Mouse (Mus musculus) CH12F3 (cell line): ENCODE measurements around the gene Gng5.

Experiments used
- in situ Hi-C: fragments of 300-500 bp; cut with MboI; formaldehyde crosslinking; loops from 2 replicates; pipeline ENCODE4 v1.14.3; 2020; ENCODE audit warnings: low sequenced_read_pairs

Gene Gng5

GRCm38 (mm10) chr3:146499431-146500002, at the start of gene Gng5, which contains the start of gene Spata1:
TSS of gene Gng5 (plus strand) at chr3:146499807.
TSS of gene Spata1 (minus strand) at chr3:146499753.
- in situ Hi-C loops, result no loop called here

- in situ Hi-C loops, result no loop called here
Observed at GRCm38 (mm10) chr3:146450371-146450841, 49.2 kb upstream of the Gng5 start.

GRCm38 (mm10) chr3:146451375-146451774, 48.2 kb upstream of the Gng5 start:
- in situ Hi-C loops, result no loop called here

GRCm38 (mm10) chr3:146462939-146463338, 36.7 kb upstream of the Gng5 start:
- in situ Hi-C loops, result no loop called here

- in situ Hi-C loops, result no loop called here
Observed at GRCm38 (mm10) chr3:146469226-146469625, 30.4 kb upstream of the Gng5 start.

- in situ Hi-C loops, result no loop called here
Observed at GRCm38 (mm10) chr3:146472657-146473056, 26.9 kb upstream of the Gng5 start.

GRCm38 (mm10) chr3:146473741-146474140, 25.9 kb upstream of the Gng5 start:
- in situ Hi-C loops, result no loop called here

GRCm38 (mm10) chr3:146474428-146474827, 25.2 kb upstream of the Gng5 start:
- in situ Hi-C loops, result no loop called here

GRCm38 (mm10) chr3:146482044-146482443, 17.6 kb upstream of the Gng5 start:
- in situ Hi-C loops, result no loop called here

GRCm38 (mm10) chr3:146486464-146486863, 13.1 kb upstream of the Gng5 start:
- in situ Hi-C loops, result no loop called here

- in situ Hi-C loops, result no loop called here
Observed at GRCm38 (mm10) chr3:146494941-146495340, 4.7 kb upstream of the Gng5 start.

- in situ Hi-C loops, result no loop called here
Observed at GRCm38 (mm10) chr3:146498989-146499388, 618 bp upstream of the Gng5 start.

- in situ Hi-C loops, result no loop called here
Observed at GRCm38 (mm10) chr3:146500003-146500809, 599 bp downstream of the Gng5 start.

GRCm38 (mm10) chr3:146500810-146501201, 1.2 kb downstream of the Gng5 start:
- in situ Hi-C loops, result no loop called here

- in situ Hi-C loops, result no loop called here
Observed at GRCm38 (mm10) chr3:146501601-146502123, 2.1 kb downstream of the Gng5 start.

GRCm38 (mm10) chr3:146506711-146507110, 7.1 kb downstream of the Gng5 start:
- in situ Hi-C loops, result no loop called here

- in situ Hi-C loops, result no loop called here
Observed at GRCm38 (mm10) chr3:146520226-146520797, 20.7 kb downstream of the Gng5 start.

GRCm38 (mm10) chr3:146520798-146521651, 21.4 kb downstream of the Gng5 start, which contains the start of gene Rpf1:
TSS of gene Rpf1 (minus strand) at chr3:146521429.
- in situ Hi-C loops, result no loop called here

GRCm38 (mm10) chr3:146521652-146522020, 22.0 kb downstream of the Gng5 start:
- in situ Hi-C loops, result no loop called here

GRCm38 (mm10) chr3:146528335-146528734, 28.7 kb downstream of the Gng5 start:
- in situ Hi-C loops, result no loop called here

- in situ Hi-C loops, result no loop called here
Observed at GRCm38 (mm10) chr3:146534986-146535385, 35.4 kb downstream of the Gng5 start.
